Mouse (Mus musculus) liver, adult 2 months (tissue): Measurements from ENCODE around the gene Plekha3. TPM values are rescaled to one million over a fixed set of nuclear protein-coding genes. Genes with fewer than 3 reads are reported as not detected.
A peak's percentile ranks its signal among the peaks of the same experiment; 100 is the strongest.

Source experiments
- DNase-seq: peaks from one replicate; pipeline ENCODE4 v3.0.0-alpha.2; 2011; ENCODE audit warnings: low read depth, low spot score; ENCODE audit errors: extremely low read depth
- H3K27ac ChIP-seq: fragments of 200-500 bp; replicated peaks from 2 replicates; pipeline ENCODE4 v1.5.1; 2012; ENCODE audit warnings: low read depth, mild to moderate bottlenecking, control low read depth, inconsistent platforms, low read length; ENCODE audit not compliant: insufficient read depth
- H3K27me3 ChIP-seq: fragments of 200-500 bp; 2 replicates; pipeline ENCODE4 v1.6.1; 2012; ENCODE audit warnings: mild to moderate bottlenecking, moderate library complexity, low read length, inconsistent platforms; ENCODE audit not compliant: control insufficient read depth, insufficient read depth
- H3K36me3 ChIP-seq: fragments of 200-500 bp; 2 replicates; pipeline ENCODE4 v1.6.1; 2012; ENCODE audit warnings: low read length, inconsistent platforms; ENCODE audit not compliant: control insufficient read depth, insufficient read depth
- H3K4me1 ChIP-seq: fragments of 200-500 bp; 2 replicates; pipeline ENCODE4 v1.6.1; 2011; ENCODE audit warnings: low read length; ENCODE audit not compliant: control insufficient read depth, insufficient read depth
- H3K4me3 ChIP-seq: fragments of 200-500 bp; 2 replicates; pipeline ENCODE4 v1.5.1; 2011; ENCODE audit warnings: low read depth, mild to moderate bottlenecking, control low read depth, low read length, moderate library complexity; ENCODE audit not compliant: insufficient read depth
- H3K79me2 ChIP-seq: fragments of 200-500 bp; 2 replicates; pipeline ENCODE4 v1.6.1; 2012; ENCODE audit warnings: inconsistent platforms, mild to moderate bottlenecking, low read length, moderate library complexity; ENCODE audit not compliant: control insufficient read depth, insufficient read depth
- H3K9ac ChIP-seq: fragments of 200-500 bp; 2 replicates; pipeline ENCODE4 v1.6.1; 2012; ENCODE audit warnings: low read depth, mild to moderate bottlenecking, control low read depth, inconsistent platforms, low read length
- CTCF ChIP-seq: fragments of 200-500 bp; IDR thresholded peaks from 2 replicates; pipeline ENCODE4 v1.5.1; 2011; ENCODE audit warnings: low read depth, low read length, control low read depth
- POLR2A ChIP-seq: fragments of 200-500 bp; IDR thresholded peaks from 2 replicates; pipeline ENCODE4 v1.6.1; 2011; ENCODE audit warnings: low read length, control low read depth; ENCODE audit not compliant: insufficient read depth; ENCODE audit errors: extremely low read depth
- WGBS: fragments of 180-500 bp; shearing (Covaris S2); methylation state at CpG from one replicate; pipeline ENCODE4 v1.1.7; 2018; 5-methylcytosine and 5-hydroxymethylcytosine counted together
- polyA plus RNA-seq: library from polyadenylated mRNA; depleted of rRNA; stranded (reverse); fragments of >200 nt; gene quantifications from 2 replicates; pipeline ENCODE4 v1.2.3, GENCODE M21; 2012
- total RNA-seq: library from RNA; depleted of rRNA; stranded (reverse); fragments of >200 nt; gene quantifications from 2 replicates; pipeline ENCODE4 v1.2.3, GENCODE M21; 2014

The Plekha3 gene
- total and polyA plus RNA-seq, 2 experiments: 7.4 to 14.3 TPM

GRCm38 (mm10) chr2:76672966-76673392, 2.1 kb upstream of the Plekha3 start, which contains the start of gene Fkbp7:
TSS of gene Fkbp7 (minus strand) at chr2:76673116.
- DNase-seq: peak; percentile 82
- TF ChIP-seq POLR2A (peak; percentile 58; the same call in 1 of the 2 replicates), CTCF (no peak)
- peak within 1 kb of the TSS; percentile 41 for H3K4me3 ChIP-seq
- H3K27ac ChIP-seq: peak within 1 kb of the TSS; percentile 53
- peaks cover 12% of the 10 kb centered on the region; the same call in 1 of the 2 replicates for H3K79me2 ChIP-seq
- 1% methylated on average over 17 of the region's 17 CpGs for WGBS
- peak within 1 kb of the TSS; percentile 61 for H3K9ac ChIP-seq
- H3K27me3 ChIP-seq: no peaks in the 10 kb centered on the region
- H3K36me3 ChIP-seq: no peaks in the 10 kb centered on the region
- peaks cover 9% of the 10 kb centered on the region for H3K4me1 ChIP-seq

- Histone ChIP-seq H3K27ac (no peak overlapping the region), H3K4me3 (no peak overlapping the region), H3K9ac (no peak overlapping the region), H3K4me1 (peaks cover 11% of the 10 kb centered on the region), H3K36me3 (no peaks in the 10 kb centered on the region), H3K79me2 (peaks cover 15% of the 10 kb centered on the region; the same call in 1 of the 2 replicates), H3K27me3 (no peaks in the 10 kb centered on the region)
- WGBS: 54% methylated on average over 7 of the region's 7 CpGs
- TF ChIP-seq POLR2A (no peak), CTCF (peak; percentile 11; the same call in 1 of the 2 replicates)
- peak; percentile 26 for DNase-seq
Observed at GRCm38 (mm10) chr2:76673472-76674081, 1.5 kb upstream of the Plekha3 start.

GRCm38 (mm10) chr2:76675451-76675850, 370 bp downstream of the Plekha3 start:
- 2% methylated on average over 43 of the region's 44 CpGs for WGBS
- TF ChIP-seq POLR2A: no peak
- no peak for TF ChIP-seq CTCF
- no peaks in the 10 kb centered on the region for H3K27me3 ChIP-seq
- peaks cover 4% of the 10 kb centered on the region for H3K36me3 ChIP-seq
- DNase-seq: no peak
- H3K27ac ChIP-seq: no peak overlapping the region
- H3K9ac ChIP-seq: peak overlapping the region; percentile 77
- H3K4me1 ChIP-seq: peaks cover 11% of the 10 kb centered on the region
- H3K4me3 ChIP-seq: peak overlapping the region; percentile 71
- peaks cover 15% of the 10 kb centered on the region; the same call in 1 of the 2 replicates for H3K79me2 ChIP-seq

- TF ChIP-seq CTCF: no peak
- TF ChIP-seq POLR2A: no peak
- Histone ChIP-seq H3K27ac (no peak overlapping the region), H3K36me3 (peaks cover 5% of the 10 kb centered on the region), H3K79me2 (peaks cover 15% of the 10 kb centered on the region; the same call in 1 of the 2 replicates), H3K4me3 (peak overlapping the region; percentile 71; the same call in 1 of the 2 replicates), H3K4me1 (peaks cover 11% of the 10 kb centered on the region), H3K27me3 (no peaks in the 10 kb centered on the region), H3K9ac (peak overlapping the region; percentile 19; the same call in 1 of the 2 replicates)
- no peak for DNase-seq
- 26% methylated on average over 4 of the region's 4 CpGs for WGBS
Observed at GRCm38 (mm10) chr2:76675949-76676348, 868 bp downstream of the Plekha3 start.

- Histone ChIP-seq H3K79me2 (peaks cover 15% of the 10 kb centered on the region; the same call in 1 of the 2 replicates), H3K9ac (peak overlapping the region; percentile 19; the same call in 1 of the 2 replicates), H3K4me1 (peaks cover 10% of the 10 kb centered on the region), H3K27me3 (no peaks in the 10 kb centered on the region), H3K27ac (no peak overlapping the region), H3K4me3 (no peak overlapping the region), H3K36me3 (peaks cover 7% of the 10 kb centered on the region)
- 80% methylated on average over 13 of the region's 13 CpGs for WGBS
- TF ChIP-seq CTCF: no peak
- TF ChIP-seq POLR2A: no peak
- peak; percentile 13 for DNase-seq
Observed at GRCm38 (mm10) chr2:76676401-76677226, 1.5 kb downstream of the Plekha3 start.
